Mouse (Mus musculus): ENCODE measurements around the gene Pcgf3.

Pcgf3 gene

DNA sequence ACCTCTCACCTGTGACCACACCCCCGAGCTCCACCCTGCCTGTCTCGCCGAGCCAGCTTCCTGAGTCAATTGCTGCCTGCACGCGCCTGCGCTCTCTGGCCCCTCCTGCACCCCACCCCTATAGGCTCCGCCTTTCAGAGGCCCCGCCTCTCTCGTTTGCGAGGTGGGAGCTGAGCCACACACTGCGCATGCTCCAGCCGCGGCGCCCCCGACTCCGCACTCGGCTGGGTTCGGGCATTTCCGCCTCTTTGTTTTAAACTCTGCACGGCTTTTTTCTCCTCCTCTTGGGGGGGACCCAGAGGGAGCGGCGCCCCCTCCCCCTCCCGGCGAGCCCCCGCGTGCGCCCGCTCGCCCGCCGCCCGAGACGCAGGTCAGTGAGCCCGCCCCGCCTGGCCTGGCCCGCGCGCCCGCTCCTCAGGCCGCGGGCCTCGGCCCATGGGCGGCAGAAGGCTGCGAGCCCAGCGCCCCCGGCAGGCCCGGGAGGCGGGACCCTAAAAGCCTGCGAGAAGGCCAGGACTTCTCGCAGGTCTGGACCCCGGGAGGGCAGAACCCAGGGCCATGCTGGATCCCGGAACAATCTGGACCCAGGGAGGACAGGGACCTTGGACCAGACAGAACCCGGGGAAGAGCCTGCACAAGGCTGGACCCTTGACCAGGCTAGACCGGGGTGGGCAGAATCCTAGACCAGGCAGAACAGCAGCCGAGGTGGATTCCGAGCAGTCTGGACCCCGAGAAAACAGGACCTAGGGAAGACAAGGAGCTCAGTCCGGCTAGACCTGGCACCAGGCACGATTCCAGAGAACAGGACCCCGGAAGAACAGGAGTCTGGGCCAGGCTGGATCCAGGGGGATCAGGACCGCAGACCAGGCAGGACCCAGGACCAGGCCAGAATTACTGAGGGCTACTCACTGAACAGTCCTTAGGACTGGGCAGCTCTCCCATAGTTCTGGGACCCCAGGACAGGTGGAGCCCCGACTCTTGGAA, at the start of gene Pcgf3:
Gene Pcgf3, plus strand, starts transcription at position 151 of the 984 bp plus-strand sequence.
- peak; percentile 97 for DNase-seq

DNA sequence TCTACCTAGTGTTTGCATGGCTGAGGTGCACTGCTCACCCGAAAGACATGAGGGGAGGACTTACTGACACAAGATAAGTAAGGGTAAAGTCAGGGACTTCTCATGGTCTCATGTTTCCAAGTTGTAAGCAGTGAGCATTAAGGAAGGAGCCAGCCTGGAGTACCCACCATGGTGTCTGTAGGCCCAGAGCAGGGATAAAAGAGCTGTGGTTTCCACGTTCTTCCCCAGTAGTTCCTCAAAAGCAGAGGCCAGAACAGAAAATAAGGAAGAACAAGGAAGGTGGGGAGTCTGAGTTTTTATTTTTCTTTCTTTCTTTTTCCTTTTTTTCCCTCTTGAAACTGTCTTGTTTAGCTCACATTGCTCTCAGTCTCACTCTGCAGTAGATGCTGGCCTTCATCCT, 46.3 kb upstream of the Pcgf3 start:
- no peak for DNase-seq

DNA sequence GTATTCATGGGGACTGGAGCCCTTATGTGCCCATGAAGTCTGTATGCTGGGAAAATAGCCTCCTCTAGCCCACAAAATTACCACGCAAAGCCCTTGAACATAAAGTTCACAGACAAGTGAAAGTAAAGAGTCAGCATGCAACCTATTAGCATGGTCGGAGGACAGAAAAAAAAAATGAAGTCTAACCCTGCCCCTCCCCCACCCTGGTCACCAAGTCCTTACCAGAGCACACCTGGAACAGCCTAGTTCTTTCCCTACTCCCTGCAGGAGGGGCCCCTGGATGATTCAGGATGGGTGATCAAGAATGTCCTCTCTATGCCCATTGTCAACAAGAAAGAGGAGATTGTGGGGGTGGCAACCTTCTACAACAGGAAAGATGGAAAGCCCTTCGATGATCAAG, 38.3 kb upstream of the Pcgf3 start:
- DNase-seq, result no peak

DNA sequence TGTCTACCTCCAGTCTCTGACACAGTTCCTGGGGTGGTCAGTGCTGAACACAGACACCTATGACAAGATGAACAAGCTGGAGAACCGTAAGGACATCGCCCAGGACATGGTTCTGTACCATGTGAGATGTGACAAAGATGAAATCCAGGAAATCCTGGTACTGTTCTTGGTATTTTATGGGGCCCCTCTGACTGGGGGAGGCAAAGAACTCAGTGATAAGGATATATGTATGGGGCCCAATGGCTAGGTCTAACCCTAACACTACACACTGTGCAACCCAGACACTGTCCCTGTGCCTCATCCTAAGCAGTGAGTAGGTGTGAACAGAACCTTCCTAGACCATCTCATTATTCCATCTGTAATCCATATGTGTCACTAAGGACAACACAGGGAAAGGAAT, 37.6 kb upstream of the Pcgf3 start:
- DNase-seq, result no peak

DNA sequence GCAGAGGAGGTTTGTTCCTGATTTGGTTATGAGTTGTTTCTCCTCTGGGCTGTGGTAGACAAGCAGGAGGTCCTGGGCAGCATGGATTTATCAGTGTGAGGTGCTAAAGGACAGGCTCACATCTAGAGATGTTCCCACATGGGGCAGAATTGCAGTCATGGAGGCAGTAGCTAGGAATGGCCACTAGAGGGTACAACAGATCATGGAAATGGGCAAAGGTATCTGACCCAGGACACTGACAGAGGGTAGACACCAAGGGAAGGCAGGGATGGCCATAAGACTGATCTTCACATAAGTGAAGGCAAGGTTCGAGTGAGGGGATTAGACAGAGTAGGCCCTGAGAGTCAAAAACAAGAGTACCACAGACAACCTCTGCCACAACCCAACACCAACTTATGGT, 33.8 kb upstream of the Pcgf3 start:
- peak; percentile 53 for DNase-seq

DNA sequence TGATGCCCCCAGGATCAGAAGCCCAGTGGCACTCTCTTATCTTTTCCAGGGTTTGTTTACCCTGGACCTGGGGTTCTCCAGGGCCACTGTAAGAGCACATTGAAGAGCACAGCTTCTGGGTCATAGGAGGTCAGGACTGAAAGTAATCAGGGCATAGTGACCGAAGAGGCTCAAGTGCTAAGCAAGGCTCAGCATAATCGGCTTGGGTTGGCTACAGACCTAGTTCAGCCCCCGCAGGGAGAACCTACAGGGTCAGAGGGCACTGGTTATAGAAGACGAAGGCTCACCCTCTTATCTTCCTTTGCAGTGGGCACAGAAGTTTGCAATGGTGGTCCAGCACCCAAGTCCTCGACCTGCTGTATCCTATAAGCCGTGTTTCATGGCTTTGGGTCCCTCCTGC, 29.8 kb upstream of the Pcgf3 start:
- no peak for DNase-seq

DNA sequence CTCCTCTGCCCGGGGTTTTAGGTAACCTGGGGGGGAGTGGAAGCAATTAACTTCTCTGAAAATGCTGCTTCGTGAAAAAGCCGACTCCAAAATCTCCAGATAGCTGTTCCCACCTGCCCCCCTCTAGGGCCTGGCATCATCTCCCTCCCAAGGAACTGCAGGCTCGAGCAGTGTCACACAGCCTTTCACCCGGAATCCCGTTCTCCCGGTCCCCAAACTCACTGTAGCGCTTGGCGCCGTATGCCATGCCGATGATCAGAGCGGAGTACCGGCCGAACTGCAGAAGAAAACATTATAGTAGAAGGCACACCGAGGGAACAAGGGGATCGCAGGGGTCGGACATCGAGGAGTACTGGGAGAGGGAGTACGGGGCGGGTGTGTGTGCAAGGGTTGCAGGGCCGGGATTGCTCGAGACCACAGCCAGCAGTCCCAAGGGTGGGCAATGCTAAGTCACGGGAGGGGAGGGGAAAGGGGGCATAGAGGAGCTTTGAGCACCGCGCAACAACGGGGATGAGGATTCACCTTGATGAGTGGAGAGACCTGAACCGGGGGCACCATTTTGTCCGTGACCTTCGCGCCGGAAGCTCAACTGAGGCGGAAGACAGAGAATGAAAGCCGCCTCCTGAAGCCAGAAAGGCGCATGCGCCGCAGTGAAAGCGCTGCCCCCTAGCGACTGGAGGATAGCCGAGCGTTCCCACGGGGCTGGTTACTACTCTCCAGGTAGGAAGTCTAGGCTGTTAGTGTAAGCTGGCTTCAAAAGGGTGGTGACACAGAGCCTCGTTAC, 27.0 kb upstream of the Pcgf3 start, which contains the start of gene Atp5k:
Gene Atp5k, minus strand, starts transcription at position 645 of the 784 bp plus-strand sequence.
- peak; percentile 95 for DNase-seq

DNA sequence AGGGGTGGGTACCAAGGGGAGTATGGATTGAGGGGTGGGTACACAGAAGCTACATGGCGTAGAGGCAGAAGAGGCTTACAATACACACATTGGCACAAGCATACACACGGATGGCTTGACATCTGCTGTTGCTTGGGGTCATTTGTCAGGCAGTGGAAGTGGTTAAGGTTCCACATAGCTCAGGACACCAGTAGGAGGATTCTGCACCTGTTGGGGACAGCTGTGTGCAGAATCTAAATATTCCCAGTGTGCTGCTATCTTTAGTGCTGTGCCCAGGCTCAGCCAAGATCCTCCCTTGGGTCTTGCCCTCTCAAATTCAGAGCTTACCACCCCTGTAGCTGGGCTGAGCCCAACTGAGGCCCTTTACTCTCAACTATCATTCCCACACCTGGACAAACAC, 24.9 kb upstream of the Pcgf3 start:
- no peak for DNase-seq

DNA sequence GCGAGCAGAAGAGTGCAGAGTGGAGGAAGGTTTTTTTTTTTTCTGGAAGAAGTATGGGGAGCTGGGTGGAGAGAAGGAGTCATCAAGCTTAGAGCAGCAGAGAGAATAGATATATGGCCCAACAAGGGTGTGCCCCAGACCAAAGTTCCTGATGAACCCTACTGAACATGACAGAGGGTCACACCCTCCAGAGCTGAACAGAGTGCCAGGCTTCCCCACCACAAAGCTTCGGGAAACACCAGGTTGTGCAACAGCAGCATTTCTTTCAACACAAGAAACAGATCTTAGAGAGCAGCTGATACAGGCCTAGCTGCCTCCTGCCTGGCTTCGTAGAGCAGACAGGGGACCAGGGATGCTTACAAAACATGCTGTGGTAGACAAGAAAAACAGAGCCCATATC, 14.1 kb upstream of the Pcgf3 start:
- no peak for DNase-seq

DNA sequence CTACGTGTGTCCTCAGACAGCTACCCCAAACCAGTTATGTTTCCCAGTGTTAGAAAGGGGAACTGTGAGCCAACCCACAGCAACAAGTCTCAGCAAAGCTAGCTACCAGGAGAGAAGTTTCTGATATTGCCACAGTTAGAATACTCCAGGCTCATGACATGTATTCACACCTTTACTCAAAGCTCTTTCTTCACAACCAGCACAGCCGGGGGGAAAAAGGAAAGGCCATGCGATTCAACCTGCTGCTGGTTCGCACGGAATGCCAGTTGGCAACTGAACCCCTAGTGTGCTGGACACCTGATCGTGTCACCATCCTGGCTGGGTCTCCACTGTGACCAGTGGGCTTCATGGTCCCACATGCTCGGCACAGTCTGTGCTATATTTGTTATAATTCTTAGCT, 13.2 kb upstream of the Pcgf3 start:
- DNase-seq, result no peak

DNA sequence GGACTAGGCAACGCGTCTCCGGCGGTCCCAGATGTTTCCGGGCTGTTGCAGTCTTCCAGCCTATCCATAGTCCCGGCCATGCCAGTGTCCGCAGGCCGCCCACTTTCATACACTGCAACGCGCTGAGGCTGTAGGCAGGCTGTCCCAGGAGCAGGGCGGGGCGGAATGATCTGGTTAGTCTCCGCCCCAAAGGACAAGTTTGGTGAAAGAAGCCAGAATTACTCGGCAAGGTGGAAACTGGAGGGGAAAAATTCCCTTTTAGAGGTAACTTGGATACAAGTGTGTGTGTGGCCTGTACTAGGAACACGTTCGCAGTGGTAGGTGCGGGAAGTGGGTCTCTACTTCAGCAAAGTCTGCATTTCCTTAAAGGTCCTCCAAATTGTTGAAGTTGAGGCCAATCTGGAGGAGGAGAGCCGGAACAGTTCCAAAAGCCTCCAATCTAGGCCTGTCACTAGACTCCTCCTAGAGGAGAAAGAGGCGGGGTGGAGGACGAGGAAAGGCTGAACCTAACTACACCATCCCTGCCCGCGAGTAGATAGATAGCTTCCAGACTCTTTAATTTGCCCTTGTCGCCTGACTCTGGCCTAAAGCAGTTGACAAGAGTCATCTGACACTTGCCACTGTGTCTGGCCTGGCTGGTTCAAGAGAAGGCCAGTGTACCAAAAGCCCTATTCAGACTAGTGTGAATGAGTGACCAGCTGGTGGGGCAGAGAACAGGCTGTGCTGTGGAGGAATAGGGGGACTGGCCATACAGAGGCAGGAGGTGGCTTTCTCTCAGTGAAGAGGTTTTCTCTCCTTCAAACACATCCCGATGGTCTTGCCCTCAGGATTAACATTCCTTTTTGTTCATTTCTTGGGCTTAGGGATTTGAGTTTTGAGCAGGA, 12.0 kb upstream of the Pcgf3 start, which contains the start of gene Mfsd7a:
Gene Mfsd7a, minus strand, starts transcription at position 107 of the 884 bp plus-strand sequence.
- peak; percentile 17 for DNase-seq

DNA sequence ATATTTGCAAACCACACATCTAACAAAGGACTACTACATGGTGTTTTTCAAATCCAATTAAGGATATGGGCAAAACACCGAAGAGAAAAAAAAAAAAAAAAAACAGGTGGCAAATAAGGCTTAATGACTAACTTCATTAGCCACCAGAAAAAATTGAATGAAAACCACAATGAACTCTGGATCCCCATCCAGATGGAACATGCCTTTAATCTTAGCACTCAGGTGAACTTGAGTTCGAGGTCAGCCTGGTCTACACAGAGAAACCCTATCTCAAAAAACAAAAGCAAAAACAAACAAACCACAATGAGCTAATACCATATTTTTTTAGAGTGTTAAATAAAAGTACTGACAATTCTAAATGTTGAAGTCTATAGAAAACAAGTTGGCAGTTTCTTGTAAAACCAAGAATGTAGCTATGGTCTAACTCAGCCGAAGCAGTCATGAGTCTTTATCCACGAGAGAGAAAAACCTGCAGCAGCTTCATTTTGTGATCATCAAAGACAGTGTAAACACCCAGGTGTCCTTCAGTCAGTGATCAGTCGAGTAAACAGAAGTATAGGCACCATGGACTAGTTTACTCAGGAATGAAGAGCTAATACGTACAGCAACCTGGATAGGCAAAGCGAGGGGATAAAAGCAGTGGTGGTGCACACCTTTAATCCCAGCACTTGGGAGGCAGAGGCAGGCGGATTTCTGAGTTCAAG, 10.0 kb upstream of the Pcgf3 start:
- DNase-seq, result no peak

DNA sequence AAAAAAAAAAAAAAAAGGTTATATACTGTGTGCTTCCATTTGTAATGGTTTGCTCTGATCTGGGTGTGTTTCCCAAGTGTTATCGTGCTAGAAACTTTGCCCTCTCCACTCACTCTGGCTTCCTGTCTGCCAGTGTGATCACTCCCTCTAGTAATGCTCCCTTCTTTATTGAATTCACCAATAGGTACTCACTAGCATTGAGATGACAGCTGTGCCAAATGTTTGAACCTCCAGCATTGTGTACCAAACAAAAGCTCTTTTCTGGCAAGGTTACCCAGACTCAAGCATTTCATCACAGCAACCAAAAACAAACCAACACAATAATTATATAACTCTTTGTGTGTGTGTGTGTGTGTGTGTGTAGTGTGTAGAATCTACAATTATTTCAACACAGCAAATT, 9.4 kb upstream of the Pcgf3 start:
- DNase-seq, result no peak

DNA sequence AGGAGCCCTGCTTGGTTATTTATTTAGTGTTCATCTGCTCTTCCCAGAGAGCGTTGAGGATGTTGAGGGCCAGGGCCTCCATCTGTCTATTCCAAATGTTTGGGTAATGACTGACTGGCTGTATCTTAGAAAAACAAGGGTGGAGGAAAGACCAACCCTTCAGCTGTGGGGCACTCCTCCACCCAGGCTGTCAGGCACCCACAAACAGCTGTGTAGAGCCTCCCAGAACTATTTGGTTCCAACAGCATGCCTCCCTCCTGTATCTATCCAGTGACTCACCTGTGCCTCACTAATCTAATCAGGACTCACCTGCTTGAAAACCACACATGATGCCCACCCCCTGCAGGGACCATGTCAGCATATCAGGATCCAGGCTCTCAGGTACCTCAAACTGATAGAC, 8.6 kb upstream of the Pcgf3 start:
- DNase-seq, result no peak

DNA sequence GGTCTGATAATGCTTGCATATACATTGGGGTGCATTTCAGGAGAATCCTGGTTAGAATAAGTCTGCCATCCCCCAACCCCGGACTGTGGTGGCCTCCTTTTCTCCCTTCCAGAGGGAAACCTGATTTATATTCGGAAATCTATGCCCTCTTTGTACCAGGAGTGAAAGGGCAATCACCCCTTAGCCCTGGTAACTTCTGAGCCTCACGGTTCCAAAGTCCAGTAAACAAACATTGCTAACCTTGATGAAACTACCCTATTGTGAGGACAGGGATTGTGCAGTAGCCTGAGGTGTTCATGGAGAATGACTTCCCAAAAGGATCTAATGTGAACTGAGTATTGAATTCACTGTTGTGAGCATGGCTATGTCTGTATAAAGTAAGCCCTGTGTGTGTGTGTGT, 6.9 kb upstream of the Pcgf3 start:
- DNase-seq, result no peak

DNA sequence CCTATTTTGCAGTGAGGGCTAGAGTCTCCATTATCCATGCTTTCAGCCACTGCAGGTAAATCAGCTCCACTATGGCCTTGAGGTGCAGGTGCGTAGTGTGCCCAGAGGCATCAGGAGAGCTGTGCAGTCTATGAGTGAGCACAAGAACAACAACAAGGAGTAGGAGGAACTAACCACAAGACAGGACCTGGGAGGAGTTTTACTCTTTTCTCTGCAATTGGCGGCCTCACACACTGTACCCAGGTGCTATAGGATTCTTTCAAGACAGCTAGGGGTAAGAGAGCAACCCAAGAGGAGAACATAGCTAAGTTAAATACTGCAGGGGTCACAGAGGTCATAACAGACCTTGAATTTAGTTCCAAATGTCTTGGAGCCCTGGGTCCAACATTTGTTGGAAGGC, 2.3 kb upstream of the Pcgf3 start:
- no peak for DNase-seq

DNA sequence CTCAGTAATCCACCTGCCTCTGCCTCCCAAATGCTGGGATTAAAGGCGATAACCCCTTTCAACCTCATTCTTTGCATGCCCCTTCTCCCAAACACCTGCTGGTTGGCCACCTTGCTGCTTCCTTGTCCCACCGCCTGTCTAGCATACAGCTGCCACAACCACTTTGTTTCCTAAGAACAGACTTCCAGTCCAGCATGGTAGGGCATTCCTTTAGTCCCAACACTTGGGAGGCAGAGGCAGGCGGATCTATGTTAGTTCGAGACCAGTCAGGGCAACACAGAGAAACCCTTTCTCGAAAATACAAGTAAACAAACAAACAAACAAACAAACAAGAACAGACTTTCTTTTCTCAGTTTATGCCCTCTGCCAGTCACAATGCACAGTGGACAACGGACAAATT, 571 bp upstream of the Pcgf3 start:
- no peak for DNase-seq

DNA sequence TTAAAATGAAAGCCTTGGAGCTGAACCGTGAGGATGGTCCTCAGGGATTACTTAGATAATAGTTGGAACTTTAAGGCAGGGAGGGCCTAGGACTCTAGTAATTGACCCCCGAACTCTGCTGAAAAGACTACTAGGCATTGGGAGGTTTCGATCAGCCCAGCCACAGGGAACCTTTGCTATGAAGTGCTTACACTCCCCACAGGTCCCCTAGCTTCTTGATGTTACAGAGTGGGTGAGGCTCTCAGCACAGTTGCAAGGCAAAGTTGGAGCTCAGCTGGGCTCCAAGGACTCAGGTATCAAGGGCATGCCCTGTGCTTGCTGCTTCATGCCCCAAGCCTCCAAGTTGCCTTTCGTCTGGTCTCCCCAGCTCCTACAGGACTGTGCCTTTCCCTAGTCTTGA, 1.4 kb downstream of the Pcgf3 start:
- DNase-seq, result no peak

DNA sequence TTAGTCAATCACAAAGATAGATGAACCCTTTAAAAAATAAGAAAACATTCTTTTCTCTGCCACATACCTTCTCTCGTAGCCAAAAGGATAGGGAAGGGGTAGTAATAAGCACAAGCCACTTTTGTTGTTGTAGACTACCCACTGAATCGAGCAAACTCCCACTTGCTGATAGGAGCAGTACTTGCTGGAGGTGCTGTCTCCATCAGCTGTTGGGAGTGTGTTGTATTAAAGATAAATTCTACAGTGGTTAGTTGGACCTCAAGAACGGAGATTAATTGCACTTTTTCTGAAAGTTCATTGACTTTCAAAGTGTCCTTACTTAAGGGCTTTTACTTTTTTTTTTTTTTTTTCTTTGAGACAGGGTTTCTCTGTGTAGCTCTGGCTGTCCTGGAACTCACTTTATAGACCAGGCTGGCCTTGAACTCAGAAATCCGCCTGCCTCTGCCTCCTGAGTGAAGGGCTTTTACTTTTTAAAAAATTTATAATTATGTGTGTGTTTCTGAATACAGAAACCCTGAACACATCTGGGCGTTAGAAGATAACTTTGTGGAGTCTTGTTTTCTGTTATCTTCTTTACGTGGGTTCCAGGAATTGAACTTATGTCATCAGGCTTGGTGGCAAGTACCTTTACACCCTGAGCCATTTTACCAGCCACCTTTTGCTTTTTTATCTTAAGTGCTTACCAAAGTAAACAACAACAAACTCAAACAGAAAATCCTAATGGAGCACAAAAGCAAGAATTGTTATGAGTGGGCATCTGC, 4.3 kb downstream of the Pcgf3 start:
- no peak for DNase-seq

DNA sequence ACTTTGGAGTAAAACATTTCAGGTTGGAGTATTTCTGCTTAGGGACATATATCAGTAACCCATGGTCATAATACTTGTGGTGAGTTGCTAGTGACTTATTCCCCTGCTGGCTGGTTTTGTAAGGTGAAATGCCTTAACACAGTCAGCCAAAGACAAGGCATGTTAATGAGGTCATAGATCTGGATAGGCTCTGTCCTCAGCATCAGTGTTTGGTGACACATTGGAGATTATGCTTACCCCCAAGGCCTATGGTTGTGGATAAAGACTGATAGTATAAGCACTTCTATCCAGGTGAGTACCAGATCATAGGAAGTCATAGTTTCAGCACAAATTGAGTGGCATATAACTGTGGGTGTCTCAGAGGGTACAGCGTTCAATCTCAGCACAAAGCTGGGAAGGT, 5.6 kb downstream of the Pcgf3 start:
- DNase-seq, result no peak

DNA sequence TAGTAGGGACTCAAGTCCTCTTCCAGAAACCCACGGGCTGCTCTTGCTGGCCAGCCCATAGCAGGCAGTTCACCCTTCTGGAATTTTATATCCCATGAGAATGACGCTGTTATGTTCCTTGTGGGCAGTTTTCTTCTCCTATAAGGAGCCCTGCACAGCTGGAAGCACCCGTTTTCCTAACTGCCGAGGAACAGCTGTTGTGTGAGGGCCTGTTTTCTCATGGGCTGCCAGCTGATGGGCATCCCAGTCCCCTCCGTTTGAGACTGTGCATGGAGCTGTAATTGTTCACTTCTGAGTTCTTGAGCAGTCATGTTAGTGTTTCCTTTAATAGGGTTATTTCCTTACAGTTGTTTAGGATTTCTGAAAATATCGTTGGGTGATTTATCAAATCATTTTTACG, 8.6 kb downstream of the Pcgf3 start:
- DNase-seq, result no peak

Data from right cerebral cortex, adult 18-20 months (tissue).